Mouse (Mus musculus) left cerebral cortex, adult 8-10 months (tissue): ENCODE measurements around the gene Crygn. TPM values are rescaled to one million over a fixed set of nuclear protein-coding genes. Genes with fewer than 3 reads are reported as not detected.
"Not testable (repeated sequence)": the region's sequence is repeated elsewhere in the genome, so short reads cannot be mapped to it uniquely, and the experiment has no call there.

Source experiments
- DNase-seq, 2 experiments: peaks; one replicate each; pipeline ENCODE4 v3.0.0; 2022; ENCODE audit warnings: low spot score in 2 of 2
- total RNA-seq, 4 experiments: library from RNA; stranded (reverse); gene quantifications; 2 replicates each; pipeline ENCODE4 v1.2.4; 2022

Gene Crygn
- 1 to 10 TPM in 1 of 4 experiments, not detected in 3; 1.5 TPM for total RNA-seq

DNA sequence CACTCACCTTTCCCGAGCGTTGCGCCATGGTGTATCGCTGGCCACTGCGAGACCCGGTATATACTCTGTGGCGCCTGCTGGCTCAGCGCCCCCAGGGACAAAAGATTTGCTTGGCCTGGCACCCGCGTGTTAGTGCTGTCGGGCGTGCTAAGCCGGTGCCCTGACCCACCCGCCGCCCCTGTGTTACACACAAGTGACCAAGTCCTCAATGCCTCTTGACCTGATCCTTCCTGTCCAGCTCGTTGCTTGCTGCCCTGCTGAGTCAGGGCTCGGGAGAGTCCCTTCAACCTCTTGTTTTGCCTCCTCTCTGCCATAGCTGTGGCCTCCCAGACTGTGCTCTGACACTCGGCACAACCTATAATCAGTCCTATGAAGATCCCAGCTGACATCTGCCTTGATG, at the start of gene Crygn:
Gene Crygn (minus strand): TSS at position 193 of the 400 bp plus-strand sequence.
- no peak for DNase-seq

GRCm38 (mm10) chr5:24805222-24805621, 47.4 kb upstream of the Crygn start:
- DNase-seq, result peak in 1 of 2 experiments; percentile 2

- DNase-seq, result peak in 1 of 2 experiments; percentile 20
Measured at GRCm38 (mm10) chr5:24804661-24805060, 46.9 kb upstream of the Crygn start.

DNA sequence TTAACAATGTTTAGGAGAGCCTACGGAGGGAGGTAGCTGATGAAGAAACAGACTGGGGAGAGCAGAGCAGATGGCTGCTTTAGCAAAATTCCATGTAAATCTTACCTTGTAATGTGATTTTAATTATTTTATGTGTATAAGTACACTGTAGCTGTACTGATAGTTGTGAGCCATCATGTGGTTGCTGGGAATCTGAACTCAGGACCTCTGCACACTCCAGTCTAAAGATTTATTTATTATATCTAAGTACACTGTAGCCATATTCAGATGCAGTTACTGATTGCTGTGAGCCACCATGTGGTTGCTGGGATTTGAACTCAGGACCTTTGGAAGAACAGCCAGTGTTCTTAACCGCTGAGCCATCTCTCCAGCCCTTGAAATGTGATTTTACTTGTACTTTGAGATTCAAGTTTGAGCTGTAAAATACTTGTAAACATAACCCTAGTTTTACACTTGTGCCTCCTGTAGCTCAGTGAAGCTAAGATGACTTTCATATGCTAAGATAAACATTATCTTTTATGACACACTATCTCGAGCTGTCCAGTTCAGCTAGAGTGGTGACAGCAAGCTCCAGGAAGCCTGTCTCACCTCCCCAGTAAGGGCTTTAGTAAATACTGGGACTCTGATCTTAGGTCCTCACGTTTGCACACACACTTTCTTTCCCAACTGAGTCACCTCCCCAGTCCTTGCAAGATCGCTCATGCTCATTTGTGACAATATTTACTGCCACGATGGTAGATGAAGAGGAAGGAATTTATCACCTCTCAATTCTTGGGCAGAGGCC, 44.2 kb upstream of the Crygn start:
- DNase-seq, result peak in 1 of 2 experiments; percentile 1

- peak in 1 of 2 experiments; percentile 2 for DNase-seq
Measured at GRCm38 (mm10) chr5:24800416-24800815, 42.6 kb upstream of the Crygn start.

- peak in 1 of 2 experiments; percentile 4 for DNase-seq
Measured at GRCm38 (mm10) chr5:24798639-24799038, 40.8 kb upstream of the Crygn start.

DNA sequence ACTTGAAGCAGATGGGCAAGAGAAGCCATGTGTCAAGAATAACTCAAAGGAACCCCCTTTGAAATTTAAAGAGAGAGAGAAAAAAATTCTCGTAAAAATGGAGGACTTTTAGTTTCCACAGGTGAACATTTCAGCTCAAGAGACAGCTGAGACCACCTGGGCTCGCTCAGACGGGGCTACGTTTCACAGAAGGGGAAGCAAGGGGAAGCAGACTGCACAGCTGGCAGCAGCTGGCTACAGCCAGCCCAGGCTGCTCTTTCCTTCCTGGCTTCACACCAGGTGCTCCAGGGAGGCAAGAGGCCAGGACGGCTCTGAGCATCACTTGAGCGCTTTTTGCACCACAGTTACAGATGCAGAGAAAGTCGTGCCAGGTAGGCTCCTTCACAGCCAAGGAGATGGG, 40.0 kb upstream of the Crygn start:
- DNase-seq, result peak in 1 of 2 experiments; percentile 2

DNA sequence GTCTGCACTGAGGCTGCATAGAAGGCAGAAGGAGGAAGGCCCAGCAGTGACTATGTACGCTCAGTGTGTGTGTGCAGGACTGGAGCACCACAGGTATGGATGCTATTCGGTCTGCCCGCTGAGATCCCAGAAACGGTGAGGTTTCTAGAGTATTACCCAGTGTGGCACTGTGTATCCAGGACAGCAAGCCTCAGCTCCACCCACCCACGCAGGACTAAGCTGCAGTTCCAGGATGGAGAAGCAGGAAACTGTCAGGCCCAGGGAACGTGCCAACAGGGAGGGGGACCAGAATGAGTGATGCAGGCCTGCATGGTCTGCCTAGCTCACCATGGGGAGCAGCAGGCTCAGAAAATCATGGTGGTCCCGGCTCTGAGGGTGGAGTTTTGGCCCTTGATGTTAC, 35.2 kb upstream of the Crygn start:
- DNase-seq, result no peak

GRCm38 (mm10) chr5:24782957-24783356, 25.1 kb upstream of the Crygn start:
- DNase-seq, result no peak

- peak in 1 of 2 experiments; percentile 74 for DNase-seq
Measured at GRCm38 (mm10) chr5:24781048-24781447, 23.2 kb upstream of the Crygn start.

DNA sequence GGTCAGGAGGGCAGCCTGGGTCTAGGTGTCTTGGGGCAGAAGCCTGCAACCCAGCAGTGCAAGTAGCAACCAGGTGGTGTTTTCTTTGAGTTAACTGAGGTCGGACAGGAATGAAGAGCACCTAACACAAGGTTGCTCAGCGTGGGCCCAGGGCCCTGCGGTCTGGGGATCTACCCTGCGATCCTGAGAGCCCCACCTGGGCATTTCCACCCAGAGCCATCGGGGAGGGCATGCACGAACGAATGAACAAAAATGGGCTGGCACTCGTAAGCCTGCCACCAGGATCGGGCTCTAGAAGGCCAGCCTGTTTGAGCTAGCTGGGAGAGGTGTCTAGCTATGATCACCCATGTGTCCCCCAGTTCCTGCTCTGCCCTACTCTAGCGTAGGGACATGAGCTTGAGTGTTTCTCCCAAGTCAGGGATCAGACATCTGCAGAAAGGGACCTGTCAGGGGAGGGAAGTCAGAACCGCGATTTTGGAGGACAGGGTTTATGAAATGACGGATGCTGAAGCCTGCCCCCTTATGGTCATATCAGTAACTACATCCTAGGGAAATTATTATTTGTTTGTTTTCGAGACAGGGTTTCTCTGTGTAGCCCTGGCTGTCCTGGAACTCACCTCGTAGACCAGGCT, 22.2 kb upstream of the Crygn start:
- DNase-seq, result no peak

DNA sequence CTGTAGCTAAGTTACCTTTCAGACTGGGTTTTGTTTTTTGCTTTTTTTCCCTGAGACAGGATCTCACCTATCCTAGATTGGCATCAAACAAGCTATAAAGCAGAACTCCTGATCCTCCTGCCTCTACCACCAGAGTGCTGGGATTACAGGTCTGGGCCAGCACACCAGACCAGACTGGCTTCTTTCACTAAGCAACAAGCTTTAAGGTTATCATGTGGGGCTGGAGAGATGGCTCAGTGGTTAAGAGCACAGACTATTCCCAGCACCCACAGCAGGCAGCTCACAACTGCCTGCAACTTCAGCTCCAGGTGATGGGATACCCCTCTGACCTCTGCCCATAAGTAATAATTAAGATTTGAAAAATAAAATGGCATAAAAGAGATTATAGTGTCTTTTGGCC, 21.5 kb upstream of the Crygn start:
- no peak for DNase-seq

- no peak for DNase-seq
Measured at GRCm38 (mm10) chr5:24778843-24779140, 21.0 kb upstream of the Crygn start.

DNA sequence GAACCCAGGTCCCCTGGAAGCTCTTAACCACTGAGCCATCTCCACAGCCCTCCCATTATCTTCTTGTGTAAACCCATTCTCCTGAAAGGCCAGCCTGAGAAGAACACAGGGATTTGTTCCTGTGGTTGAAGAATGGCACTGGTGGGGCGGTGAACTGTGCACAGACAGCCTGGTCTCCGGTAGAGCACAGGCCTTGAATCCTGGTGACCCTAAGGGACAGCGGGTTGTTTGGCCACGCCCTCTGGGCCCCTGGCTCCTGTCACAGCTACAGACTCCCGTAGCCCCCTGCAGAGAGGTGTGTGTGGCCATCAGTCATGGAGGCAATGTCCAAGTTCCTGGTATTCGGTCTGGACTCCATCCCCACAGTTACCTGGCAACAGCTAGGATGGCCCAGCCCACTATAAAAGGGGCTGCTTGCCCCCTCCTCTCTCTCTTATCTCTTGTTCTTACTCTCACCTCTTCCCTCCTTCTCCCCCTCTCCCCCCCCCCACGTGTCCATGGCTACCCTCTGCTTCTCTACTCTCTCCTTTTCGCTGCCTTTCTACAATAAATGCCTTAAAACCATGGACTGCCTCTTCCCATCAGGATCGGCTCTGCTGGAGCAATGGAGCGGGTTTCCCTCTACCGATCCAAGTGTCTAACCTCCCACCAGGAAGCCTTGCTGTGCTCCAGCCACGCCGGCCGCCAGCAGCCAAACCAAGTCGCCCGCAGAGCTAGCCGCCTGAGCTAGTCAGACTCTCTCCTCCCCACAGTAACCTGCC, 20.5 kb upstream of the Crygn start:
- no peak for DNase-seq

GRCm38 (mm10) chr5:24776681-24777080, 18.9 kb upstream of the Crygn start:
- DNase-seq, result no peak

- not testable (repeated sequence) for DNase-seq
Measured at GRCm38 (mm10) chr5:24774549-24774948, 16.7 kb upstream of the Crygn start.

DNA sequence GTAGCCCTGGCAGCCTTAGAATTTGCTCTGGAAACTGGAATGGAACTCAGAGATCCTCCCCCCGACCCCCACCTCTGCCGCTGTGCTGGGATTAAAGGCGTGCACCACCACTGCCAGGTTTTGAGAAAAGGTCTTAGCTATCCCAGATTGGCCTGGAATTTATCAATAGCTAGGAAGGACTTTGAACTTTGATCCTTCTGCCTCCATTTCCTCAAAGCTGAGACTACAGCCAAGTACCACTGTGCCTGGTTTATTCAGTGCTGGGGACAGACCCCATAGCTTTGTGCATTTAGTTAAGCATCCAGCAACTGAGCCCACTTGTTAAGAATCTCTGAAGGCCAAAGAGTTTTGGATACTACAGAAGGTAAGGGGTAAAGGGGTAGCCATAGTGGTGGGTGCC, 877 bp downstream of the Crygn start:
- no peak for DNase-seq

DNA sequence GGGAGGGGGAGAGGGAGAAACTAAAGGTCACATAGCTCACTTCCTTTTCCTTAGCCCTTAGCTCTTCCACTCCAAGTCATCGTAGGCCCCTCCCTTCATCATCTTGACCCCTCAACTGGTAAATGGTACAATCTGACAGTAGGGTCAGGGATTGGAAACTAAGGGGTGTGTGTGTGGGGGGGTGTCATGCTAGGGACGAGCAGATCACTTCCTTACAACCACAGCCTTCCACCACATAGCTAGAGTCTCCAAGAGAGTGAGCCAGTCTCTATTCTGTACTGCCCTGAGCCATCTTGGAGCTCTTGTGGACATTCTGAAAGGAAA, 5.7 kb downstream of the Crygn start:
- no peak for DNase-seq

GRCm38 (mm10) chr5:24751305-24752174, 6.3 kb downstream of the Crygn start:
- peak in 1 of 2 experiments; percentile 14 for DNase-seq

GRCm38 (mm10) chr5:24750321-24751304, 7.2 kb downstream of the Crygn start:
- peak; percentile 69 to 74 for DNase-seq
